Mouse (Mus musculus) heart, adult 9 months (tissue): Measurements from ENCODE around the gene 1700008P02Rik.
"Not testable (repeated sequence)": the region's sequence is repeated elsewhere in the genome, so short reads cannot be mapped to it uniquely, and the experiment has no call there.

Experiments
- DNase-seq, 2 experiments: peaks; one replicate each; pipeline ENCODE4 v3.0.0; 2022; ENCODE audit warnings: low spot score in 2 of 2

1700008P02Rik gene

DNA sequence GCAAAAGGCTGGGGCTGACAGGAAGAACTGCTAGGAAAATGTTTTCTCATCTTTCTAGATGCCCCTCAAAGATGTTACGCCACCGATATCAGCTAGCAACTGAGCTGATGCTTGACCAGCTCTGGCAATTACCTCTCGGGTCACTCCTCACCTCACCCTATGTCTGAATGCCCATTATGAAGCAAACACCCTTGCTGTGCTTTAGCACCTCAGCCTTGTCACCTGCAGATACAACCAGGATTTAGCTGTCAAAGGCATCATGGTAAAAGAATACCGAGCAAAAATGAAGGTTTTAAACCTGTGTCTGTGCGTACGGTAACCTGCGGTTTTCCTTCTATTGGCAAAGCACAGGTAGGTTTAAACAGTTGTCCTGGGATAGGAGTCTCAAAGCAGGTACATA lies at the start of gene 1700008P02Rik:
Gene 1700008P02Rik, minus strand, starts transcription at position 101 of the 400 bp plus-strand sequence.
- no peak for DNase-seq

DNA sequence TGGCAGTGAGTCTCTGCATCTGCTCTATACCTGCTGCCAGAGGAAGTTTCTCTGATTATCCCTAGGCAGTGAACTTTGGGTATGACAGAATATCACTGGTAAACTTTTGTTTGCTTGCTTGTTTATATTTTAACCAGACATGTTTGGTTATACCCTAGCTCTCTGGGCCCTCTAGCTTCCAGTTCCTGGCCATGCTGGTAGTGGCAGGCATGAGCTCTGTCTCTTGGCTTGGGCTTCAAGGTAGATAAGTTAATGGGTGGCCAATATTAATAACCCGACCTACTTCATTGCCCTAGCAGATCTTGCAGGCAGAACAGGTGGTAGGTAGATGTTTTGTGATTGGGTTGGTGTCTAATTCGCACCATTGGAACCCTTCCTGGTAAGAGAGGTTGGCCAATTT lies 29.2 kb upstream of the 1700008P02Rik start:
- no peak for DNase-seq

DNA sequence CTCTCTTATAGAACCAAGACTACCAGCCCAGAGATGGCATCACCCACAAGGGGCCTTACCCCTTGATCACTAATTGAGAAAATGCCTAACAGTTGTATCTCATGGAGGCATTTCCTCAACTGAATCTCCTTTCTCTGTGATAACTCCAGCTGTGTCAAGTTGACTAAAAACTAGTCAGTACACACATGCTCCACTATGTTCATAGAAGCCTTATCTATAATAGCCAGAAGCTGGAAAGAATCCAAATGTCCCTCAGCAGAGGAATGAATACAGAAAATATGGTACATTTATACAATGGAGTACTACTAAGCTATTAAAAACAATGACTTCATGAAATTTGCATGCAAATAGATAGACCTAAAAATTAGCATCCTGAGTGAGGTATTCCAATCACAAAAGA lies 17.9 kb upstream of the 1700008P02Rik start:
- not testable (repeated sequence) for DNase-seq

DNA sequence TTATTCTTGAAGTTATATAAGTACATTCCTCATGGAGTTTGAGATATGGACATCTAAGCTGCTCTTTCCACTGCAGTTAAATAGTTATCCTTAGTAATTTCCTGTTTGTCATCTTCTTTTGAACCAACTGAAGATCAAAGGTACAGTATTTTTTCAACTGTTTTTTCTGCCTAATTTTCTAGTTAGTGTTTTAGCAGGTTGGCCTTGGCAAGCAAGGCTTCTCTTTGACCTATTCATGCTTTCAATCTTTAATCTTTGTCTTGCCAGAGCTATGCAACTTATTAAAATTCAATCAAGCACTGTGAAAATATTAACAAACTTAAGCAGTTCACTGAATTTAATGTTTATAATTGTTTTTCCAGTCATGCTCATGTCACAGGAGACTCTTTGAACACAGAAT lies 14.0 kb upstream of the 1700008P02Rik start:
- DNase-seq: no peak

DNA sequence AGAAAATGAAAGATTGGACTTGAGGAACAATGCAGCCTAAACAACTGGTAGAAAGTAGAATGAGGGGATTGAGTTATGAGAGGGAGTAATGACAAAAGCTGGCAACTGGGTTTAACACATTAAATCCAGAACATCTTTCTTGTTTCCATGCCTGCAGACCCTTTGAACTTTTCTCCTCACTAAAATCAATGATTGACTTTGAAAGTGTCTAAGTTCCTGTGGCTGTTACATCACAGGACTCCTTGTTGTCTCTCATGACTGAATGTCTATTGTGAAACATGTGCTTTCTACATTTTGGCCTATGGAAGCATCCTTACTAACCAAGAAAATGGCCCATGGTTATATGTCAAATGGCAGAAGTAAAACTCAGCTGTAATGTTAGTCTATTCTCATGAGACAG lies 2.4 kb downstream of the 1700008P02Rik start:
- no peak for DNase-seq
